Mouse (Mus musculus): ENCODE measurements at regions not wholly inside any gene's neighbourhood (a gene's known extent, or its start where the extent isn't known, plus 50 kb on each side); places are given as distances from the start of the nearest gene placed in this dataset.

- in situ Hi-C loops (cut with MboI, MseI), result no loop called here
These were observed 509.8 kb downstream of the Flrt2 start for GRCm38 (mm10) chr12:96201855-96202254.

GRCm38 (mm10) chr12:96226446-96226845 lies 534.4 kb downstream of the Flrt2 start:
- in situ Hi-C loops (cut with MboI, MseI), result no loop called here

GRCm38 (mm10) chr12:96228714-96229113 lies 536.7 kb downstream of the Flrt2 start:
- in situ Hi-C loops (cut with MboI, MseI), result no loop called here

- in situ Hi-C loops (cut with MboI, MseI), result no loop called here
These were observed 543.5 kb downstream of the Flrt2 start for GRCm38 (mm10) chr12:96235510-96235909.

- in situ Hi-C loops (cut with MboI, MseI), result no loop called here
These were observed 544.0 kb downstream of the Flrt2 start for GRCm38 (mm10) chr12:96235996-96236525.

GRCm38 (mm10) chr12:96239642-96240041 lies 547.6 kb downstream of the Flrt2 start:
- in situ Hi-C loops (cut with MboI, MseI), result no loop called here

GRCm38 (mm10) chr12:96261978-96262377 lies 570.0 kb downstream of the Flrt2 start:
- in situ Hi-C loops (cut with MboI, MseI), result no loop called here

- in situ Hi-C loops (cut with MboI, MseI), result no loop called here
These were observed 583.9 kb downstream of the Flrt2 start for GRCm38 (mm10) chr12:96275894-96276293.

GRCm38 (mm10) chr12:96311137-96311536 lies 619.1 kb downstream of the Flrt2 start:
- in situ Hi-C loops (cut with MboI, MseI), result no loop called here

- in situ Hi-C loops (cut with MboI, MseI), result no loop called here
These were observed 631.2 kb downstream of the Flrt2 start for GRCm38 (mm10) chr12:96323061-96323786.

GRCm38 (mm10) chr12:96351143-96351542 lies 659.1 kb downstream of the Flrt2 start:
- in situ Hi-C loops (cut with MboI, MseI), result no loop called here

GRCm38 (mm10) chr12:96378924-96379323 lies 686.9 kb downstream of the Flrt2 start:
- in situ Hi-C loops (cut with MboI, MseI), result no loop called here

- in situ Hi-C loops (cut with MboI, MseI), result loop anchor here (10.0 kb wide), 1 partner anchor 366 kb away; no protein-coding TSS in a partner anchor
These were observed 727.1 kb downstream of the Flrt2 start for GRCm38 (mm10) chr12:96419104-96419503.

- in situ Hi-C loops (cut with MboI, MseI), result loop anchor here (10.0 kb wide), 1 partner anchor 365 kb away; no protein-coding TSS in a partner anchor
These were observed 727.5 kb downstream of the Flrt2 start for GRCm38 (mm10) chr12:96419567-96419966.

GRCm38 (mm10) chr12:96427589-96427988 lies 735.6 kb downstream of the Flrt2 start:
- in situ Hi-C loops (cut with MboI, MseI), result no loop called here

- in situ Hi-C loops (cut with MboI, MseI), result no loop called here
These were observed 750.5 kb downstream of the Flrt2 start for GRCm38 (mm10) chr12:96442546-96442945.

GRCm38 (mm10) chr12:96453374-96453773 lies 761.3 kb downstream of the Flrt2 start:
- in situ Hi-C loops (cut with MboI, MseI), result no loop called here

- in situ Hi-C loops (cut with MboI, MseI), result no loop called here
These were observed 784.3 kb downstream of the Flrt2 start for GRCm38 (mm10) chr12:96476344-96476743.

GRCm38 (mm10) chr12:96488448-96488960 lies 796.5 kb downstream of the Flrt2 start:
- in situ Hi-C loops (cut with MboI, MseI), result no loop called here

- in situ Hi-C loops (cut with MboI, MseI), result no loop called here
These were observed 817.6 kb downstream of the Flrt2 start for GRCm38 (mm10) chr12:96509658-96510057.

GRCm38 (mm10) chr12:96558824-96559223 lies 866.8 kb downstream of the Flrt2 start:
- in situ Hi-C loops (cut with MboI, MseI), result no loop called here

- in situ Hi-C loops (cut with MboI, MseI), result no loop called here
These were observed 902.8 kb downstream of the Flrt2 start for GRCm38 (mm10) chr12:96594845-96595244.

GRCm38 (mm10) chr12:96615134-96615533 lies 923.1 kb downstream of the Flrt2 start:
- in situ Hi-C loops (cut with MboI, MseI), result no loop called here

Measured in T-helper 1 cell (primary cell).